Mouse (Mus musculus): ENCODE measurements at regions not wholly inside any gene's neighbourhood (a gene's known extent, or its start where the extent isn't known, plus 50 kb on each side); places are given as distances from the start of the nearest gene placed in this dataset.

GRCm38 (mm10) chr6:67094426-67094825, 57.2 kb upstream of the Gadd45a start:
- no peak overlapping the region for H3K9ac ChIP-seq (ENCODE audit: insufficient read depth, low read depth, low read length, poor library complexity, severe bottlenecking)
- no peak overlapping the region for H3K27ac ChIP-seq (ENCODE audit: insufficient read depth, low read depth, low read length, poor library complexity, severe bottlenecking)
- TF ChIP-seq ZNF384 (IDR thresholded peaks at IDR 0.05; ENCODE audit: low read depth, low read length): no peak
- TF ChIP-seq HCFC1 (IDR thresholded peaks at IDR 0.05; ENCODE audit: borderline replicate concordance, insufficient read depth, low read length): no peak
- no peak for TF ChIP-seq ZC3H11A (IDR thresholded peaks at IDR 0.05; ENCODE audit: borderline replicate concordance, low read depth, low read length)
- no peak for TF ChIP-seq MAFK (IDR thresholded peaks at IDR 0.05; ENCODE audit: insufficient read depth, low read depth, low read length)
- TF ChIP-seq CHD2 (IDR thresholded peaks at IDR 0.05; ENCODE audit: low read depth, low read length): no peak
- no peaks in the 10 kb centered on the region for H3K9me3 ChIP-seq (ENCODE audit: control insufficient read depth, insufficient read depth, low read depth, low read length)
- no peaks in the 10 kb centered on the region for H3K36me3 ChIP-seq (ENCODE audit: control insufficient read depth, insufficient read depth, low read length, poor library complexity, severe bottlenecking)
- 0 out of 4 replicates have a peak, but pooled peaks cover 0 to 2% of the 10 kb centered on the region in 2 experiments for H3K4me1 ChIP-seq (ENCODE audit: control insufficient read depth in 2 of 2, insufficient read depth in 2 of 2, low read length in 2 of 2, poor library complexity in 1 of 2)
- H3K4me3 ChIP-seq (ENCODE audit: insufficient read depth in 1 of 2, low read depth in 1 of 2, low read length in 2 of 2, poor library complexity in 1 of 2, severe bottlenecking in 1 of 2): no peak overlapping the region
- in situ Hi-C loops (cut with MboI; ENCODE audit: low sequenced_read_pairs in 2 of 2, unreplicated experiment in 2 of 2): no loop called here
- no peak for DNase-seq (ENCODE audit: low read depth, low spot score)

- no peaks in the 10 kb centered on the region for H3K36me3 ChIP-seq (ENCODE audit: control insufficient read depth, insufficient read depth, low read length, poor library complexity, severe bottlenecking)
- no peaks in the 10 kb centered on the region for H3K9me3 ChIP-seq (ENCODE audit: control insufficient read depth, insufficient read depth, low read depth, low read length)
- no peak for TF ChIP-seq ZNF384 (IDR thresholded peaks at IDR 0.05; ENCODE audit: low read depth, low read length)
- no peak for TF ChIP-seq ZC3H11A (IDR thresholded peaks at IDR 0.05; ENCODE audit: borderline replicate concordance, low read depth, low read length)
- no peak for TF ChIP-seq CHD2 (IDR thresholded peaks at IDR 0.05; ENCODE audit: low read depth, low read length)
- no peak for TF ChIP-seq MAFK (IDR thresholded peaks at IDR 0.05; ENCODE audit: insufficient read depth, low read depth, low read length)
- no peak for TF ChIP-seq HCFC1 (IDR thresholded peaks at IDR 0.05; ENCODE audit: borderline replicate concordance, insufficient read depth, low read length)
- no peak overlapping the region for H3K4me3 ChIP-seq (ENCODE audit: insufficient read depth in 1 of 2, low read depth in 1 of 2, low read length in 2 of 2, poor library complexity in 1 of 2, severe bottlenecking in 1 of 2)
- in situ Hi-C loops (cut with MboI; ENCODE audit: low sequenced_read_pairs in 2 of 2, unreplicated experiment in 2 of 2): no loop called here
- DNase-seq (ENCODE audit: low read depth, low spot score): no peak
- no peak overlapping the region for H3K27ac ChIP-seq (ENCODE audit: insufficient read depth, low read depth, low read length, poor library complexity, severe bottlenecking)
- no peak overlapping the region for H3K9ac ChIP-seq (ENCODE audit: insufficient read depth, low read depth, low read length, poor library complexity, severe bottlenecking)
- H3K4me1 ChIP-seq (ENCODE audit: control insufficient read depth in 2 of 2, insufficient read depth in 2 of 2, low read length in 2 of 2, poor library complexity in 1 of 2): peaks cover 0 to 6% of the 10 kb centered on the region in 2 experiments; a peak in 1 of 4 replicates
These were observed 55.9 kb upstream of the Gadd45a start for GRCm38 (mm10) chr6:67093128-67093527.

GRCm38 (mm10) chr6:67090150-67090549, 52.9 kb upstream of the Gadd45a start:
- in situ Hi-C loops (cut with MboI; ENCODE audit: low sequenced_read_pairs in 2 of 2, unreplicated experiment in 2 of 2): no loop called here
- no peak for TF ChIP-seq CHD2 (IDR thresholded peaks at IDR 0.05; ENCODE audit: low read depth, low read length)
- no peak for TF ChIP-seq MAFK (IDR thresholded peaks at IDR 0.05; ENCODE audit: insufficient read depth, low read depth, low read length)
- no peak for TF ChIP-seq ZNF384 (IDR thresholded peaks at IDR 0.05; ENCODE audit: low read depth, low read length)
- no peak for TF ChIP-seq ZC3H11A (IDR thresholded peaks at IDR 0.05; ENCODE audit: borderline replicate concordance, low read depth, low read length)
- TF ChIP-seq HCFC1 (IDR thresholded peaks at IDR 0.05; ENCODE audit: borderline replicate concordance, insufficient read depth, low read length): no peak
- H3K9ac ChIP-seq (ENCODE audit: insufficient read depth, low read depth, low read length, poor library complexity, severe bottlenecking): no peak overlapping the region
- no peaks in the 10 kb centered on the region for H3K36me3 ChIP-seq (ENCODE audit: control insufficient read depth, insufficient read depth, low read length, poor library complexity, severe bottlenecking)
- peaks cover 0 to 4% of the 10 kb centered on the region in 2 experiments; a peak in 1 of 4 replicates for H3K4me1 ChIP-seq (ENCODE audit: control insufficient read depth in 2 of 2, insufficient read depth in 2 of 2, low read length in 2 of 2, poor library complexity in 1 of 2)
- no peaks in the 10 kb centered on the region for H3K9me3 ChIP-seq (ENCODE audit: control insufficient read depth, insufficient read depth, low read depth, low read length)
- no peak overlapping the region for H3K27ac ChIP-seq (ENCODE audit: insufficient read depth, low read depth, low read length, poor library complexity, severe bottlenecking)
- DNase-seq (ENCODE audit: low read depth, low spot score): no peak
- H3K4me3 ChIP-seq (ENCODE audit: insufficient read depth in 1 of 2, low read depth in 1 of 2, low read length in 2 of 2, poor library complexity in 1 of 2, severe bottlenecking in 1 of 2): no peak overlapping the region

GRCm38 (mm10) chr6:67089530-67090140, 52.4 kb upstream of the Gadd45a start:
- peaks cover 0 to 4% of the 10 kb centered on the region in 2 experiments; a peak in 1 of 4 replicates for H3K4me1 ChIP-seq (ENCODE audit: control insufficient read depth in 2 of 2, insufficient read depth in 2 of 2, low read length in 2 of 2, poor library complexity in 1 of 2)
- in situ Hi-C loops (cut with MboI; ENCODE audit: low sequenced_read_pairs in 2 of 2, unreplicated experiment in 2 of 2): no loop called here
- H3K4me3 ChIP-seq (ENCODE audit: insufficient read depth in 1 of 2, low read depth in 1 of 2, low read length in 2 of 2, poor library complexity in 1 of 2, severe bottlenecking in 1 of 2): no peak overlapping the region
- TF ChIP-seq CHD2 (IDR thresholded peaks at IDR 0.05; ENCODE audit: low read depth, low read length) (no peak), ZNF384 (IDR thresholded peaks at IDR 0.05; ENCODE audit: low read depth, low read length) (no peak), ZC3H11A (IDR thresholded peaks at IDR 0.05; ENCODE audit: borderline replicate concordance, low read depth, low read length) (no peak), MAFK (IDR thresholded peaks at IDR 0.05; ENCODE audit: insufficient read depth, low read depth, low read length) (no peak), HCFC1 (IDR thresholded peaks at IDR 0.05; ENCODE audit: borderline replicate concordance, insufficient read depth, low read length) (no peak)
- DNase-seq (ENCODE audit: low read depth, low spot score): no peak
- H3K36me3 ChIP-seq (ENCODE audit: control insufficient read depth, insufficient read depth, low read length, poor library complexity, severe bottlenecking): no peaks in the 10 kb centered on the region
- no peak overlapping the region for H3K9ac ChIP-seq (ENCODE audit: insufficient read depth, low read depth, low read length, poor library complexity, severe bottlenecking)
- H3K27ac ChIP-seq (ENCODE audit: insufficient read depth, low read depth, low read length, poor library complexity, severe bottlenecking): no peak overlapping the region
- no peaks in the 10 kb centered on the region for H3K9me3 ChIP-seq (ENCODE audit: control insufficient read depth, insufficient read depth, low read depth, low read length)
